Mouse (Mus musculus): ENCODE results near the gene Efcab7. TPM values are rescaled to one million over a fixed set of nuclear protein-coding genes. Genes with fewer than 3 reads are reported as not detected.

The Efcab7 gene
- polyA plus RNA-seq, 1 experiment, result 0.18 TPM

GRCm38 (mm10) chr4:99945011-99945410 is 116.0 kb downstream of the Efcab7 start:
- H3K27me3 ChIP-seq (ENCODE audit: control insufficient read depth, insufficient read depth, low read length), result no peaks in the 10 kb centered on the region
- TF ChIP-seq POLR2A (IDR thresholded peaks at IDR 0.05; ENCODE audit: low read depth, low read length), result no peak
- no peak for TF ChIP-seq CTCF (IDR thresholded peaks at IDR 0.05; ENCODE audit: extremely low read depth, insufficient read length, insufficient replicate concordance, low read depth, low read length)
- no peaks in the 10 kb centered on the region for H3K36me3 ChIP-seq (ENCODE audit: control insufficient read depth, insufficient read depth, low read length)
- H3K4me1 ChIP-seq (ENCODE audit: control insufficient read depth, insufficient read depth, insufficient read length, low read length), result peaks cover 5% of the 10 kb centered on the region; the same call in 1 of the 2 replicates
- WGBS, result 89% methylated on average over 7 of the region's 7 CpGs
- no peak overlapping the region for H3K27ac ChIP-seq (ENCODE audit: insufficient read depth, low read depth, low read length)
- no peak overlapping the region for H3K4me3 ChIP-seq (ENCODE audit: low read depth, low read length)

- Histone ChIP-seq H3K36me3 (ENCODE audit: control insufficient read depth, insufficient read depth, low read length) (no peaks in the 10 kb centered on the region), H3K4me1 (ENCODE audit: control insufficient read depth, insufficient read depth, insufficient read length, low read length) (peaks cover 5% of the 10 kb centered on the region; the same call in 1 of the 2 replicates), H3K27me3 (ENCODE audit: control insufficient read depth, insufficient read depth, low read length) (no peaks in the 10 kb centered on the region), H3K27ac (ENCODE audit: insufficient read depth, low read depth, low read length) (no peak overlapping the region), H3K4me3 (ENCODE audit: low read depth, low read length) (no peak overlapping the region)
- no peak for TF ChIP-seq CTCF (IDR thresholded peaks at IDR 0.05; ENCODE audit: extremely low read depth, insufficient read length, insufficient replicate concordance, low read depth, low read length)
- no peak for TF ChIP-seq POLR2A (IDR thresholded peaks at IDR 0.05; ENCODE audit: low read depth, low read length)
- WGBS, result 91% methylated on average over 2 of the region's 2 CpGs
These were observed 117.5 kb downstream of the Efcab7 start for GRCm38 (mm10) chr4:99946516-99946915.

- 76% methylated on average over 1 of the region's 1 CpGs for WGBS
These were observed 118.2 kb downstream of the Efcab7 start for GRCm38 (mm10) chr4:99947192-99947591.

GRCm38 (mm10) chr4:99947896-99948295 is 118.9 kb downstream of the Efcab7 start:
- TF ChIP-seq CTCF (IDR thresholded peaks at IDR 0.05; ENCODE audit: extremely low read depth, insufficient read length, insufficient replicate concordance, low read depth, low read length), result no peak
- TF ChIP-seq POLR2A (IDR thresholded peaks at IDR 0.05; ENCODE audit: low read depth, low read length), result no peak
- Histone ChIP-seq H3K27ac (ENCODE audit: insufficient read depth, low read depth, low read length) (no peak overlapping the region), H3K27me3 (ENCODE audit: control insufficient read depth, insufficient read depth, low read length) (no peaks in the 10 kb centered on the region), H3K4me3 (ENCODE audit: low read depth, low read length) (no peak overlapping the region), H3K36me3 (ENCODE audit: control insufficient read depth, insufficient read depth, low read length) (no peaks in the 10 kb centered on the region), H3K4me1 (ENCODE audit: control insufficient read depth, insufficient read depth, insufficient read length, low read length) (no peaks in the 10 kb centered on the region)
- 97% methylated on average over 1 of the region's 1 CpGs for WGBS

More at GRCm38 (mm10) chr4:99947192-99947591, 118.2 kb downstream of the Efcab7 start:
- Histone ChIP-seq H3K36me3 (ENCODE audit: control insufficient read depth, insufficient read depth, low read length) (no peaks in the 10 kb centered on the region), H3K27ac (ENCODE audit: insufficient read depth, low read depth, low read length) (no peak overlapping the region), H3K4me1 (ENCODE audit: control insufficient read depth, insufficient read depth, insufficient read length, low read length) (no peaks in the 10 kb centered on the region; the same call in 1 of the 2 replicates), H3K27me3 (ENCODE audit: control insufficient read depth, insufficient read depth, low read length) (no peaks in the 10 kb centered on the region), H3K4me3 (ENCODE audit: low read depth, low read length) (no peak overlapping the region)
- TF ChIP-seq POLR2A (IDR thresholded peaks at IDR 0.05; ENCODE audit: low read depth, low read length), result no peak
- no peak for TF ChIP-seq CTCF (IDR thresholded peaks at IDR 0.05; ENCODE audit: extremely low read depth, insufficient read length, insufficient replicate concordance, low read depth, low read length)

GRCm38 (mm10) chr4:99953904-99954303 is 124.9 kb downstream of the Efcab7 start:
- TF ChIP-seq CTCF (IDR thresholded peaks at IDR 0.05; ENCODE audit: extremely low read depth, insufficient read length, insufficient replicate concordance, low read depth, low read length) (no peak), POLR2A (IDR thresholded peaks at IDR 0.05; ENCODE audit: low read depth, low read length) (no peak)
- no peaks in the 10 kb centered on the region for H3K36me3 ChIP-seq (ENCODE audit: control insufficient read depth, insufficient read depth, low read length)
- H3K27me3 ChIP-seq (ENCODE audit: control insufficient read depth, insufficient read depth, low read length), result no peaks in the 10 kb centered on the region
- WGBS, result 88% methylated on average over 2 of the region's 2 CpGs
- no peaks in the 10 kb centered on the region; the same call in 1 of the 2 replicates for H3K4me1 ChIP-seq (ENCODE audit: control insufficient read depth, insufficient read depth, insufficient read length, low read length)
- H3K4me3 ChIP-seq (ENCODE audit: low read depth, low read length), result no peak overlapping the region
- H3K27ac ChIP-seq (ENCODE audit: insufficient read depth, low read depth, low read length), result no peak overlapping the region

- TF ChIP-seq POLR2A (IDR thresholded peaks at IDR 0.05; ENCODE audit: low read depth, low read length), result no peak
- no peak for TF ChIP-seq CTCF (IDR thresholded peaks at IDR 0.05; ENCODE audit: extremely low read depth, insufficient read length, insufficient replicate concordance, low read depth, low read length)
- Histone ChIP-seq H3K27ac (ENCODE audit: insufficient read depth, low read depth, low read length) (no peak overlapping the region), H3K27me3 (ENCODE audit: control insufficient read depth, insufficient read depth, low read length) (no peaks in the 10 kb centered on the region), H3K36me3 (ENCODE audit: control insufficient read depth, insufficient read depth, low read length) (no peaks in the 10 kb centered on the region), H3K4me3 (ENCODE audit: low read depth, low read length) (no peak overlapping the region), H3K4me1 (ENCODE audit: control insufficient read depth, insufficient read depth, insufficient read length, low read length) (no peaks in the 10 kb centered on the region; the same call in 1 of the 2 replicates)
- WGBS, result 90% methylated on average over 10 of the region's 10 CpGs
These were observed 126.4 kb downstream of the Efcab7 start for GRCm38 (mm10) chr4:99955396-99955795.

- Histone ChIP-seq H3K4me3 (ENCODE audit: low read depth, low read length) (no peak overlapping the region), H3K27me3 (ENCODE audit: control insufficient read depth, insufficient read depth, low read length) (no peaks in the 10 kb centered on the region), H3K27ac (ENCODE audit: insufficient read depth, low read depth, low read length) (no peak overlapping the region), H3K36me3 (ENCODE audit: control insufficient read depth, insufficient read depth, low read length) (no peaks in the 10 kb centered on the region), H3K4me1 (ENCODE audit: control insufficient read depth, insufficient read depth, insufficient read length, low read length) (no peaks in the 10 kb centered on the region; the same call in 1 of the 2 replicates)
- WGBS, result 88% methylated on average over 4 of the region's 4 CpGs
- TF ChIP-seq CTCF (IDR thresholded peaks at IDR 0.05; ENCODE audit: extremely low read depth, insufficient read length, insufficient replicate concordance, low read depth, low read length) (no peak), POLR2A (IDR thresholded peaks at IDR 0.05; ENCODE audit: low read depth, low read length) (no peak)
These were observed 128.2 kb downstream of the Efcab7 start for GRCm38 (mm10) chr4:99957186-99957585.
